In the genomic region with DNA sequence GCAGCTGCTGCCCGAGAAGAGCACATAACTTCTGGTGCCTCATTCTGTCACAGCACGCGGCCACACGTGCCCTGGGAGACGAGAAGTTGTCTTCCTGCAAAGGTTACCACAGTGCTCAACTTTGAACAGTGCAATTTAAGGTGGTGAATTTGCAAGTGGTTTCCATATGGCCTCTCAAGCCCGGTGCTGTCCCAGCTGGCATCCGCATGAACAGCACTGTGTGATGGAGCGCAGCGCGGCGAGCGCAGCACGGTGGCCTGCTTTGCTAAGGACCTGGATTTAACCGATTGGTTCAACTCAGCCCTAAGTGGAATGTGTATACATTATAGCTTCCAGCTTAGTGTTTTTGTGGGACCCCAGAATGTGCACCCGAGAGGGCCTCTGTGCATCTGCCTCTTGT, we compare ENCODE assay signal across 15 mouse cellular contexts.
A peak's percentile ranks its signal among the peaks of the same experiment; 100 is the strongest.
DNase-seq lines count a peak whose midpoint lies in the region; ATAC-seq lines count a peak whose summit lies in the region.
"Had no signal": no experiment of that assay in that cellular context is flagged by ENCODE, and none has a peak within 500 bp of the region (broad histone marks: within the 10 kb centered on the region; RNA-seq: fewer than 3 reads in every experiment).

No protein-coding gene starts in this region.

- H3K9me3 ChIP-seq in kidney, embryonic 16.5 days (ENCODE audit: low read length) = no peaks in the 10 kb centered on the region
- H3K9me3 ChIP-seq in hindbrain, embryonic 16.5 days (ENCODE audit: control insufficient read depth, low read length) = no peaks in the 10 kb centered on the region
- H3K9me3 ChIP-seq in neural tube, embryonic 14.5 days (ENCODE audit: control insufficient read depth, low read length) = no peaks in the 10 kb centered on the region
- H3K9me3 ChIP-seq: heart, embryonic 10.5 days had no signal

- no peak for DNase-seq in kidney, adult 9 months
- DNase-seq in embryo, embryonic 9.5 days (ENCODE audit: extremely low spot score) = peak; percentile 10
- no peak for DNase-seq in lung, postnatal 36 days
- DNase-seq in urinary bladder, postnatal 10 days (ENCODE audit: low spot score) = no peak
- DNase-seq: cerebellum, adult 11-12 months; heart, postnatal 4 days; kidney, adult 18-20 months; left cerebral cortex, postnatal 4 days; liver, postnatal 0 days; lung, postnatal 4 days; right cerebral cortex, postnatal 25 days had no signal

- H3K27me3 ChIP-seq in kidney, embryonic 16.5 days (ENCODE audit: insufficient read depth, low read length) = peaks cover 10% of the 10 kb centered on the region; the same call in 1 of the 2 replicates
- H3K27me3 ChIP-seq in hindbrain, embryonic 16.5 days (replicated peaks; ENCODE audit: control insufficient read depth, insufficient read depth, low read length) = no peaks in the 10 kb centered on the region
- H3K27me3 ChIP-seq in neural tube, embryonic 14.5 days (ENCODE audit: control insufficient read depth, insufficient read depth, low read length) = no peaks in the 10 kb centered on the region; the same call in 1 of the 2 replicates

- no peaks in the 10 kb centered on the region for H3K36me3 ChIP-seq in kidney, embryonic 16.5 days (ENCODE audit: insufficient read depth, low read length)
- H3K36me3 ChIP-seq in hindbrain, embryonic 16.5 days (ENCODE audit: control insufficient read depth, insufficient read depth, low read length) = no peaks in the 10 kb centered on the region
- H3K36me3 ChIP-seq in neural tube, embryonic 14.5 days (ENCODE audit: control insufficient read depth, insufficient read depth, low read length) = no peaks in the 10 kb centered on the region
- H3K36me3 ChIP-seq: heart, embryonic 10.5 days had no signal

- no peak overlapping the region for H3K27ac ChIP-seq in kidney, embryonic 16.5 days (ENCODE audit: low read length)
- H3K27ac ChIP-seq in hindbrain, embryonic 16.5 days (ENCODE audit: low read depth, low read length) = no peak overlapping the region
- no peak overlapping the region for H3K27ac ChIP-seq in neural tube, embryonic 14.5 days (ENCODE audit: low read depth, low read length)
- H3K27ac ChIP-seq: heart, embryonic 10.5 days had no signal

- H3K9ac ChIP-seq in kidney, embryonic 16.5 days (replicated peaks; ENCODE audit: low read length) = no peak overlapping the region
- H3K9ac ChIP-seq in hindbrain, embryonic 16.5 days (ENCODE audit: low read depth, low read length) = no peak overlapping the region
- H3K9ac ChIP-seq in neural tube, embryonic 14.5 days (replicated peaks; ENCODE audit: low read depth, low read length) = no peak overlapping the region
- H3K9ac ChIP-seq: liver, postnatal 0 days had no signal

- H3K4me1 ChIP-seq in kidney, embryonic 16.5 days (ENCODE audit: insufficient read depth, low read length) = 0 out of 2 replicates have a peak, but pooled peaks cover 3% of the 10 kb centered on the region
- H3K4me1 ChIP-seq in hindbrain, embryonic 16.5 days (ENCODE audit: control insufficient read depth, insufficient read depth, low read depth, low read length) = no peaks in the 10 kb centered on the region
- H3K4me1 ChIP-seq in neural tube, embryonic 14.5 days (ENCODE audit: control insufficient read depth, insufficient read depth, low read length) = no peaks in the 10 kb centered on the region

- peak; percentile 80 for ATAC-seq in kidney, embryonic 16.5 days (ENCODE audit: low FRiP score, low TSS enrichment)
- 0 out of 2 replicates have a peak, but pooled peaks have one; percentile 27 for ATAC-seq in hindbrain, embryonic 16.5 days
- ATAC-seq in neural tube, embryonic 14.5 days (ENCODE audit: low read depth) = peak; percentile 65; the same call in 1 of the 2 replicates
- ATAC-seq: liver, postnatal 0 days had no signal

- H3K4me3 ChIP-seq in kidney, embryonic 16.5 days (ENCODE audit: low read length) = no peak overlapping the region
- H3K4me3 ChIP-seq in hindbrain, embryonic 16.5 days (ENCODE audit: low read length) = no peak overlapping the region
- no peak overlapping the region for H3K4me3 ChIP-seq in neural tube, embryonic 14.5 days (ENCODE audit: low read depth, low read length)
- H3K4me3 ChIP-seq: heart, embryonic 10.5 days had no signal

- WGBS in kidney, embryonic 16.5 days = 43% methylated on average over 15 of the region's 15 CpGs
- WGBS in hindbrain, embryonic 16.5 days = 43% methylated on average over 15 of the region's 15 CpGs
- WGBS in neural tube, embryonic 14.5 days = 36% methylated on average over 15 of the region's 15 CpGs

- peak overlapping the region; percentile 7; the same call in 1 of the 2 replicates for H3K4me2 ChIP-seq in kidney, embryonic 16.5 days (replicated peaks; ENCODE audit: low read depth, low read length)
- no peak overlapping the region for H3K4me2 ChIP-seq in hindbrain, embryonic 16.5 days (ENCODE audit: low read length)
- no peak overlapping the region for H3K4me2 ChIP-seq in neural tube, embryonic 14.5 days (ENCODE audit: low read depth, low read length)

Comparison
In these comparisons a context has a peak if more than half of its experiments do, and no peak if none do; other contexts are left out.
1. ATAC-seq: peak in every context shown above with its lines; median percentile 80 in kidney, embryonic 16.5 days; 65 in neural tube, embryonic 14.5 days; 27 in hindbrain, embryonic 16.5 days.